Mouse (Mus musculus) forebrain, postnatal 0 days (tissue): Measurements from ENCODE around the gene Sdf2. TPM values are rescaled to one million over a fixed set of nuclear protein-coding genes. Genes with fewer than 3 reads are reported as not detected.

Source experiments
- ATAC-seq: fragments of 200-750 bp; cut with Nextera tagmentation; 2 replicates; pipeline ENCODE4 v1.8.0; 2017; ENCODE audit warnings: mild to moderate bottlenecking, moderate library complexity
- DNase-seq: peaks from one replicate; pipeline ENCODE4 v3.0.0-alpha.2; 2015
- H3K27ac ChIP-seq: fragments of 300-500 bp; sonication (generic); 2 replicates; pipeline ENCODE4 v1.5.1; 2014; ENCODE audit warnings: low read depth, mild to moderate bottlenecking, antibody characterized with exemption, low read length, moderate library complexity, mixed read lengths
- H3K27me3 ChIP-seq: fragments of 300-500 bp; sonication (generic); 2 replicates; pipeline ENCODE4 v1.6.1; 2014; ENCODE audit warnings: mild to moderate bottlenecking, low read length, mixed read lengths; ENCODE audit not compliant: insufficient read depth
- H3K36me3 ChIP-seq: fragments of 300-500 bp; sonication (generic); 2 replicates; pipeline ENCODE4 v1.6.1; 2014; ENCODE audit warnings: mild to moderate bottlenecking, moderate library complexity; ENCODE audit not compliant: insufficient read depth
- H3K4me1 ChIP-seq: fragments of 300-500 bp; sonication (generic); 2 replicates; pipeline ENCODE4 v1.6.1; 2014; ENCODE audit warnings: antibody characterized with exemption; ENCODE audit not compliant: insufficient read depth
- H3K4me2 ChIP-seq: fragments of 300-500 bp; sonication (generic); 2 replicates; pipeline ENCODE4 v1.6.1; 2014; ENCODE audit warnings: low read depth, mild to moderate bottlenecking, moderate library complexity
- H3K4me3 ChIP-seq: fragments of 300-500 bp; sonication (generic); 2 replicates; pipeline ENCODE4 v1.5.1; 2014; ENCODE audit warnings: low read depth, low read length, mixed read lengths
- H3K9ac ChIP-seq: fragments of 300-500 bp; sonication (generic); 2 replicates; pipeline ENCODE4 v1.6.1; 2014; ENCODE audit warnings: mild to moderate bottlenecking
- H3K9me3 ChIP-seq: fragments of 300-500 bp; sonication (generic); 2 replicates; pipeline ENCODE4 v1.6.1; 2016; ENCODE audit warnings: low read length
- CTCF ChIP-seq: sonication (generic); IDR thresholded peaks from 2 replicates; pipeline ENCODE4 v1.5.1; 2016; ENCODE audit warnings: antibody characterized with exemption, control low read depth, low read depth
- WGBS: fragments of 180-500 bp; shearing (Covaris S2); extraction: QIAGEN DNeasy Blood & Tissue Kit; methylation state at CpG from one replicate; pipeline ENCODE4 v1.1.7; 2014; 5-methylcytosine and 5-hydroxymethylcytosine counted together
- polyA plus RNA-seq: library from polyadenylated mRNA; unstranded; fragments of >200 nt; fragmentation: Nextera tagmentation; extraction: Ambion mirVana; gene quantifications from 2 replicates; pipeline ENCODE4 v1.2.1, GENCODE M21; 2015
- total RNA-seq: library from RNA; depleted of rRNA; stranded (reverse); fragments of >200 nt; gene quantifications from 2 replicates; pipeline ENCODE4 v1.2.3, GENCODE M21; 2014; rRNA removed

Gene Sdf2
- total and polyA plus RNA-seq, 2 experiments from 2014 or later, result 76.4 to 92.8 TPM

- no peak for TF ChIP-seq CTCF
Observed at GRCm38 (mm10) chr11:78290654-78291053, 45.1 kb downstream of the Sdf2 start, which contains the start of gene BC030499. BC030499 (plus strand) TSS chr11:78290841.

GRCm38 (mm10) chr11:78294585-78294984 lies 49.0 kb downstream of the Sdf2 start:
- WGBS, result 92% methylated on average over 6 of the region's 6 CpGs
- no peaks in the 10 kb centered on the region for H3K4me1 ChIP-seq
- no peaks in the 10 kb centered on the region for H3K9me3 ChIP-seq
- ATAC-seq (no peak), DNase-seq (no peak)
- H3K36me3 ChIP-seq, result peaks cover 32% of the 10 kb centered on the region
- H3K9ac ChIP-seq, result no peak overlapping the region
- TF ChIP-seq CTCF, result no peak
- H3K27me3 ChIP-seq, result no peaks in the 10 kb centered on the region
- H3K4me3 ChIP-seq, result no peak overlapping the region
- H3K27ac ChIP-seq, result no peak overlapping the region
- no peak overlapping the region for H3K4me2 ChIP-seq

More at GRCm38 (mm10) chr11:78290654-78291053, 45.1 kb downstream of the Sdf2 start, which contains the start of gene BC030499:
- H3K36me3 ChIP-seq, result peaks cover 66% of the 10 kb centered on the region
- no peak within 1 kb of the TSS for H3K4me2 ChIP-seq
- no peak within 1 kb of the TSS for H3K9ac ChIP-seq
- ATAC-seq (no peak), DNase-seq (no peak)
- H3K4me3 ChIP-seq, result no peak within 1 kb of the TSS
- no peaks in the 10 kb centered on the region for H3K9me3 ChIP-seq
- no peaks in the 10 kb centered on the region for H3K27me3 ChIP-seq
- H3K27ac ChIP-seq, result no peak within 1 kb of the TSS
- H3K4me1 ChIP-seq, result no peaks in the 10 kb centered on the region
- 88% methylated on average over 4 of the region's 4 CpGs for WGBS

GRCm38 (mm10) chr11:78300917-78301316 lies 55.4 kb downstream of the Sdf2 start:
- WGBS, result 60% methylated on average over 7 of the region's 7 CpGs
- TF ChIP-seq CTCF, result no peak
- Histone ChIP-seq H3K27ac (no peak overlapping the region), H3K4me1 (no peaks in the 10 kb centered on the region; the same call in 1 of the 2 replicates), H3K27me3 (no peaks in the 10 kb centered on the region), H3K36me3 (no peaks in the 10 kb centered on the region), H3K4me2 (peak overlapping the region; percentile 100), H3K9ac (peak overlapping the region; percentile 23; the same call in 1 of the 2 replicates), H3K9me3 (no peaks in the 10 kb centered on the region), H3K4me3 (peak overlapping the region; percentile 62)
- DNase-seq (no peak), ATAC-seq (peak; percentile 10; the same call in 1 of the 2 replicates)

- Histone ChIP-seq H3K27me3 (no peaks in the 10 kb centered on the region), H3K4me1 (no peaks in the 10 kb centered on the region; the same call in 1 of the 2 replicates), H3K4me2 (peak within 1 kb of the TSS; percentile 100), H3K36me3 (no peaks in the 10 kb centered on the region), H3K27ac (no peak within 1 kb of the TSS), H3K9ac (peak within 1 kb of the TSS; percentile 47), H3K9me3 (no peaks in the 10 kb centered on the region), H3K4me3 (peak within 1 kb of the TSS; percentile 62)
- DNase-seq, result peak; percentile 91
- WGBS, result 1% methylated on average over 49 of the region's 49 CpGs
- peak; percentile 100 for ATAC-seq
- no peak for TF ChIP-seq CTCF
Observed at GRCm38 (mm10) chr11:78301357-78302084, 56.0 kb downstream of the Sdf2 start, which contains the start of gene Spag5. Spag5 (plus strand) TSS chr11:78301529.

Other genes starting within 250 kb of the Sdf2 start
- 48.4 and 59.2 TPM in 2 replicates for gene Dhrs13, start 213.5 kb upstream of the Sdf2 start, total RNA-seq
- gene Dhrs13, start 213.5 kb upstream of the Sdf2 start, polyA plus RNA-seq, result 40.5 and 48.4 TPM in 2 replicates
- gene Flot2, start 207.8 kb upstream of the Sdf2 start, total RNA-seq, result 77.1 and 83.9 TPM in 2 replicates
- gene Flot2, start 207.8 kb upstream of the Sdf2 start, polyA plus RNA-seq, result 101 and 105 TPM in 2 replicates
- 27.4 and 30.3 TPM in 2 replicates for gene Eral1, start 165.4 kb upstream of the Sdf2 start, total RNA-seq
- gene Eral1, start 165.4 kb upstream of the Sdf2 start, polyA plus RNA-seq, result 25.5 and 26.7 TPM in 2 replicates
- 17.4 and 24.6 TPM in 2 replicates for gene Fam222b, start 151.1 kb upstream of the Sdf2 start, total RNA-seq
- 21.9 and 24.0 TPM in 2 replicates for gene Fam222b, start 151.1 kb upstream of the Sdf2 start, polyA plus RNA-seq
- 99.0 and 107 TPM in 2 replicates for gene Traf4, start 80.2 kb upstream of the Sdf2 start, total RNA-seq
- 104 and 131 TPM in 2 replicates for gene Traf4, start 80.2 kb upstream of the Sdf2 start, polyA plus RNA-seq
- gene Nek8, start 69.1 kb upstream of the Sdf2 start, total RNA-seq, result 4.7 and 6.1 TPM in 2 replicates
- 5.5 and 5.7 TPM in 2 replicates for gene Nek8, start 69.1 kb upstream of the Sdf2 start, polyA plus RNA-seq
- gene Tlcd1, start 69.0 kb upstream of the Sdf2 start, total RNA-seq, result 15.3 and 22.0 TPM in 2 replicates
- 13.9 and 19.0 TPM in 2 replicates for gene Tlcd1, start 69.0 kb upstream of the Sdf2 start, polyA plus RNA-seq
- gene Rpl23a, start 62.2 kb upstream of the Sdf2 start, total RNA-seq, result 772 and 968 TPM in 2 replicates
- gene Rpl23a, start 62.2 kb upstream of the Sdf2 start, polyA plus RNA-seq, result 938 and 1,223 TPM in 2 replicates
- gene Rab34, start 57.3 kb upstream of the Sdf2 start, total RNA-seq, result 76.9 and 83.5 TPM in 2 replicates
- 50.8 and 55.5 TPM in 2 replicates for gene Rab34, start 57.3 kb upstream of the Sdf2 start, polyA plus RNA-seq
- gene Proca1, start 52.4 kb upstream of the Sdf2 start, total RNA-seq, result 0.81 and 2.4 TPM in 2 replicates
- gene Proca1, start 52.4 kb upstream of the Sdf2 start, polyA plus RNA-seq, result 2.5 and 3.3 TPM in 2 replicates
- gene Supt6, start 241 bp downstream of the Sdf2 start, total RNA-seq, result 31.8 and 44.1 TPM in 2 replicates
- gene Supt6, start 241 bp downstream of the Sdf2 start, polyA plus RNA-seq, result 15.9 and 21.6 TPM in 2 replicates
- gene 2610507B11Rik, start 16.0 kb downstream of the Sdf2 start, total RNA-seq, result 58.6 and 70.2 TPM in 2 replicates
- gene 2610507B11Rik, start 16.0 kb downstream of the Sdf2 start, polyA plus RNA-seq, result 34.6 and 49.4 TPM in 2 replicates
- gene BC030499, start 45.1 kb downstream of the Sdf2 start, total RNA-seq, result 0.38 and 0.62 TPM in 2 replicates
- gene BC030499, start 45.1 kb downstream of the Sdf2 start, polyA plus RNA-seq, result not detected in 2 replicates
- 5.7 and 6.5 TPM in 2 replicates for gene Spag5, start 55.8 kb downstream of the Sdf2 start, total RNA-seq
- 3.5 and 4.8 TPM in 2 replicates for gene Spag5, start 55.8 kb downstream of the Sdf2 start, polyA plus RNA-seq
- gene Aldoc, start 77.2 kb downstream of the Sdf2 start, total RNA-seq, result 187 and 207 TPM in 2 replicates
- 182 and 219 TPM in 2 replicates for gene Aldoc, start 77.2 kb downstream of the Sdf2 start, polyA plus RNA-seq
- 33.0 and 43.1 TPM in 2 replicates for gene Pigs, start 82.7 kb downstream of the Sdf2 start, total RNA-seq
- 63.7 and 76.8 TPM in 2 replicates for gene Pigs, start 82.7 kb downstream of the Sdf2 start, polyA plus RNA-seq
- 86.5 and 99.7 TPM in 2 replicates for gene Unc119, start 97.7 kb downstream of the Sdf2 start, total RNA-seq
- gene Unc119, start 97.7 kb downstream of the Sdf2 start, polyA plus RNA-seq, result 72.2 and 72.5 TPM in 2 replicates
- gene Foxn1, start 140.8 kb downstream of the Sdf2 start, total RNA-seq, result not detected in 2 replicates
- not detected in 2 replicates for gene Foxn1, start 140.8 kb downstream of the Sdf2 start, polyA plus RNA-seq
- gene Slc13a2, start 176.5 kb downstream of the Sdf2 start, total RNA-seq, result not detected in 2 replicates
- gene Slc13a2, start 176.5 kb downstream of the Sdf2 start, polyA plus RNA-seq, result not detected in 2 replicates
- gene Slc46a1, start 220.0 kb downstream of the Sdf2 start, total RNA-seq, result 10.8 and 11.2 TPM in 2 replicates
- gene Slc46a1, start 220.0 kb downstream of the Sdf2 start, polyA plus RNA-seq, result 16.5 and 18.8 TPM in 2 replicates